Mouse (Mus musculus) bone marrow macrophage, adult 2 months (primary cell): ENCODE data around the gene Bet1l.

ENCODE experiments used
- CTCF ChIP-seq: IDR thresholded peaks from 2 replicates; pipeline ENCODE4 v1.5.1; 2012; ENCODE audit warnings: low read depth, mild to moderate bottlenecking, low read length, moderate library complexity
- POLR2A ChIP-seq: IDR thresholded peaks from 2 replicates; pipeline ENCODE4 v1.6.1; 2012; ENCODE audit warnings: mild to moderate bottlenecking, low read depth, low read length, borderline replicate concordance

DNA sequence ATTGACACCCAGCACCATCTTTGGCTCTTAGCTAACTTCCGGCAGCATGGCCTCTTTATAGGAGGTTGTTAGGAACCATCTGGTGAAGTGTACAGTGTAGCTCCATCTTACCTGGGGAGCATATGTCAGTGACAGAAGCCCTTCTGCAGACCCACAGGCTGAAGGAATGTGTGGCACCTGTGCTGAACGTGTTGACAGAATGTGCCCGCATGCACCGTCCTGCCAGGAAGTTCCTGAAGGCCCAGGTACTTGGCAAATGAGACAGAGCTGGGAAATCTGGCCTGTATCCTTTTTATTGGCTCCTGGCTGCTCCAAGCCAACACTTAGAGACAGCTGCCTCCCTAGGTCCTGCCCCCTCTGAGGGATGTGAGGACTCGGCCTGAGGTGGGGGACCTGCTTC, 3.4 kb upstream of the Bet1l start:
- TF ChIP-seq CTCF (no peak), POLR2A (no peak)
